14 mouse cellular contexts compared by ENCODE assay signal in genomic region chr13:112140871-112141270, GRCm38 (mm10).
DNase-seq lines count a peak whose midpoint lies in the region.
"Had no signal": no experiment of that assay in that cellular context is flagged by ENCODE, and none has a peak within 500 bp of the region (broad histone marks: within the 10 kb centered on the region; RNA-seq: fewer than 3 reads in every experiment).

No protein-coding gene starts in this region.

- DNase-seq in adrenal gland, adult 2 months, result peak; percentile 35
- DNase-seq in adrenal gland, postnatal 4 days (ENCODE audit: low spot score in 2 of 2), result no peak
- peak; percentile 60 for DNase-seq in heart, adult 11 months
- DNase-seq in heart, adult 8-10 months (ENCODE audit: low spot score), result no peak
- DNase-seq: adrenal gland, adult 8-10 months; adrenal gland, postnatal 10 days; adrenal gland, postnatal 14 days; adrenal gland, postnatal 25 days; B cell, adult 2 months; cerebellum, adult 11 months; cerebellum, adult 11-12 months; cerebellum, adult 18-20 months; cerebellum, adult 2 months; cerebellum, adult 8-10 months had no signal

Comparison
In these comparisons a context has a peak if more than half of its experiments do, and no peak if none do; other contexts are left out.
1. DNase-seq: peak in adrenal gland, adult 2 months (single experiment) and heart, adult 11 months (single experiment); none in adrenal gland, postnatal 4 days (0 of 2) and heart, adult 8-10 months (single experiment).